Mouse (Mus musculus): ENCODE results near the gene Hemgn.

Gene Hemgn

GRCm38 (mm10) chr4:46411489-46411888 is 1.8 kb downstream of the Hemgn start:
- no peak for DNase-seq

DNA sequence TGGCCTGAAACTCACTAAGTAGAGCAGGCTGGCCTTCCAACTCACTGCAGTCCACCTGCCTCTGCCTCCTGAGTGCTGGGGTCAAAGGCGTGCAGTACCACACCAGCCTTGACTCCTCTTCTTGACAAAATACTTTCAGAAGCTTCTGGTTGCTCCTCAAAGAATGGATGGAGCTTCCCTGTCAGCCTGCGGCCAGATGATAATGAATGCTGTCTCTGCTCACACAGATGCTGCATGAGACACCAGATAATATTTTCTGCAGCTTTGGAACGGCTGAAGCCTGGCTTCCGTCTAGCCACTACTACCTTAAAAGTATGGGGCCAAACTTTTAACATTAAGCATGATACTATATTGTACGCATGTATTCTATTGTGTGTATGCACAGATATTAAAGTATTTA is 2.6 kb downstream of the Hemgn start:
- no peak for DNase-seq

DNA sequence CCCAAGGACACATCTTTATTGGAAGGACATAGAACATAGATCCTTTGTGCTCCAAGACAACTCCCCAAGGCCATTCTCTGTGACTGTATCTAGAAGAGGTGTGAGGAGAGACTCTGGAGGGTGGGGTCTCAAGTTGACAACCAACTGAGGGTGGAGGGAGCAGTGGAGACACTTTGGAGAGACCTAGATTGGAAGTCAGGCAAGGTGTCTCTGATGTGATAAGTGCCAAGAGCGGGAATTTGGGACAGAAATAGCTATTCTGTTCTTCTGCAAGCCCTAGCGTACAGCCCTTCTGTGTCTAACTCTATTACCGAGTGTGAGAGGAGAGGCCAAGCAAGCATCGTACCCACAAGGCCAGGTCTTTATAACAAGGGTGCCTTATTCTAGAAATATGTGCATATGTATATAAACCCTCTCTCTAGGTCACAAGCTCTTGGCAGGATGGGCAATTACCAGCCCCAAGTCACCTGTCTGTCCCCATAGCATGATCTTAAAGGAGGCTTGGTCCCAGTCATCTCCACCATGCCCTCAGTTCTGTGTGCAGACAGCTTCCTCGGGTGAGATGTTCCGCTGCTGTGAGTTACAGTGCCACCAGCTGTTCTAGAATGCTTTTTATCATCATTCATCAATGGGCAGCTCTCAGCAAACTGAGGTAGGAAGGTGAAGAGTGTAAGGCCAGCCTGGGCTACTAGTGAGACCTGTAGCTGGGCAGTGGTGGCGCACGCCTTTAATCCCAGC is 6.2 kb downstream of the Hemgn start:
- DNase-seq, result no peak

- no peak for DNase-seq
Observed at GRCm38 (mm10) chr4:46404042-46404795, 9.1 kb downstream of the Hemgn start.

DNA sequence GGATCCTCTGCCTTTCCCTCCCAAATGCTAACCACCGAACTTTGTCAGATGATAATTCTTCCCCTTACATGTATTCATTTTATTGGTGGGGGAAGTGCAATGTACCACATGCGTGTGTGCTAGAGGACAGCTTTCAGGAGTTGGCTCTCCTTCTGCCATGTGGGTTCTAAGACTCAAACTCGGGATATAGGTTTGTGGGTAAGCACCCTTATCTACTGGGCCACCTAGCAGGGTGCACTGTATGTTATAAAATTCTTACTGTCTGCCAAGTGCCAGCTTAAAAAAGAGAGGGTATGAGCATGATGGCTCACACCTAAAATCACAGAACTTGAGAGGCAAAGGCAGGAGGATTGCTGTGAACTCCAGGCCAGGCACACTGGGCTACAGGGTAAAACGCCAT is 14.5 kb downstream of the Hemgn start:
- no peak for DNase-seq

DNA sequence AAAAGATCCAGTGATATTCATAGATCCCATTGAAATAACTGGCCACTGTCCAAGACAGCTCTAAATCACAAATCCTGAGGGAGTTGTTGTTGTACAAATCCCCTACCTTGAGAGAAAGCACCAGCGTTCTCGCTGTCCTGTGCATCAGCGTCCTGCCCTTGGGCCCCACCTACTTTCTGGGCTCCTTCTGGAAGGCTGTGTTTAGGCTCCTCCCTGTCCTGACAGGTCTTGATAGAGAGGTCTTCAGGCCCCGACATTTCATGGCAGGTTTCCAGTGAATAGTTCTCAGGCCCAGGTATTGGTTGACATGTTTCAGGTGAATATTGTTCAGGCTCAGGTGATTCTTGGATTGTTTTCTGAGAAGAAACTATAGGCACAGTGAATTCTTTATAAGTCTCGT is 17.6 kb downstream of the Hemgn start:
- DNase-seq, result no peak

GRCm38 (mm10) chr4:46394388-46394787 is 18.9 kb downstream of the Hemgn start:
- no peak for DNase-seq

- DNase-seq, result peak; percentile 83
Observed at GRCm38 (mm10) chr4:46390390-46390970, 22.8 kb downstream of the Hemgn start.

DNA sequence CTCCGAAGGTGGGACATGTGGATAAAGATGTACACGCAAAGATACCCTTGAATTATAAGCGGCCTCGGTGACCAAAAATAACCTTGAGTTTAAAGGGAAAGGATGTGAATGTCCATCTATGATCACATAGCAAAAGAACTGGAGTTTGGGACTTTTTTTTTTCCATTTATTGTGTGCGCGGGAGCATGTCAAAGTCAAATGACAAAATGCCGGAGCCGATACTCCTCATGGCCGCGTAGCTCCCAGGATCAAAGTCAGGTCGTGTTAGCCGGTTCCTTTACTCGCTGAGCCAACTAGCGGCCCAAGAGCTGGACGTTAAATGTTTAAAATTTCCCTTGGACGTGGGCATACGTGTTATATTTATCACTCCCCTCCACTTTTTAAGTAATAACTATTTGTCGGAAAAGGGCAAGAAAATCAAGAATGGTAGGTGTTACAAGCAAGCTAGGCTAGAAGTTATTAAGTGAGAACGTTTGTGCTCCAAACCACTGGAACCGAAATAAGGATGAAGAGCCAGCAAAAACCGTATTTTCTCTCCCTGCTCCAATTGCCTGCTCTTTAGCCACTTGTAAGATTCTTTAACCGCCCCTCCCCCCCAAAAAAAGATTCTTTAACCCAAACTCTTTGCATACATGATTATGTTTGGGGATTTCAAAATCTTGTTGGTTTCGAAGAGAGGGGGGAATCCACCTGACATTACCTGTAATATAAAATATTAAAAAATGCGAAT is 23.5 kb downstream of the Hemgn start:
- peak; percentile 57 for DNase-seq

DNA sequence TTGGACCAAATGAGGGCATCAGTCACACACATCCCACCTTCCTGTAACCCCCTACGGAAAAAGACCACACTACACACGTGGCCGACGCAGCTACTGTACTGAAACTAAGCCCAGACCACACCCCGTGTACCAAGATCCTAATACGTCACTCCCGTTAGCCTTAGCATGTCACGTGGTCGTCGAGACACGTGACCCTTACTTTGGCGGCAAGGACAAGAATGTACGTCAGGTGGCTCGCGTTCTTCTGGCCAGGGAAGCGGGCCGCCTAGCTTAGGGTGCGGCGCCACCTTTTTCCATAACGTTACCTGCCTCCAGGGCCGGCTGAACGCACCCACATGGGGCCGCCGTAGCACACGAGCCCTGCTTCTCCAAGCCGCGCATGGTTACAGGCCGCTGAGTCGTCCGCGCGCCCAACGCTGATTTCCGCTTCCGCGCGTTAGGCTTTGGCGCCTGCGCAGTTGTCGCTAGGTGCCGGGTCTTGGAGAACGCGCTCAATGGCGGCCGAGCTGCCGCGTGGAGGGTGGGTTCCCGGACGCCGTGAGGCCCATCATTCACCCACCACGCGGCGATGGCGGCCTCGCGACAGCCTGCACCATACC is 24.2 kb downstream of the Hemgn start, which contains the start of gene Trmo:
TSS of gene Trmo (minus strand) at position 425 of the 599 bp plus-strand sequence.
- DNase-seq, result peak; percentile 97

GRCm38 (mm10) chr4:46388556-46388955 is 24.8 kb downstream of the Hemgn start:
- DNase-seq, result no peak

- DNase-seq, result peak; percentile 89
Observed at GRCm38 (mm10) chr4:46374869-46375368, 38.4 kb downstream of the Hemgn start.

DNA sequence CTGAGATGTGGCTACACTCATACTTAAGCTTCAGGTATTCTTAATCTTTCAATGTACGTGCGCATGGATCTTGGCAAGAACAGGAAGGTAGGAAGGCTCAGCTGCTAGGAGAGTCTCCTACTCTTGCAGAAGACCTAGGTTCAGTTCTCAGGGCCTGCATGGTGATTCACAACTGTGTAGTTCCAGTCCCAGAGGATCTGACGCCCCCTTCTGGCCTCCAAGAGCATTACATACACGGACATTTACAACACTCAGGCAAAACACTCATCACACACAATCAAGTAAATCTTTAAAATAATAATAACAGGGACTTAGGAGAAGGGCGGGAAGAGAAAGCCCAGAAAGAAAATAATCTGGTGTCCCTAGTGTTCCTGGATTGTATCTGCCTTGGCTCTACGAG is 38.9 kb downstream of the Hemgn start:
- DNase-seq, result peak; percentile 26

DNA sequence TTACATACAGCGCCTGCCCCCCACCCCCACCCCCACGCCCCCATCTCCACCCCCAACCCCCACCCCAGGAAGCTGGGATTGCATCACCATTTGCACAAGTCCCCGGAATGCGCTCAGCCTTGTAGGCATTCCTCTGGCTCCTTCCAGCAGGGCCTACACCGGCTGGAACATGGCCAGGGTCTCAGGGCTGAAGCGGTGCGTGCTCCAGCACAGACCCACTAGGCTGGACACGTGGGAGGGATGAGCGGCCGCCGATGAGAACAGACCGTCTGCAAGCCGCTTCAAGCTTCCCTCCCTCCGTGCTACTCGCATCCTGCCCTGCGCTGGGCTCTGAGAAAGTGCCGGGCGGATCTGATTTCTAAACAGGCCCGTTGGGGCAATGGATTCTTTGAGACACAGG is 42.3 kb downstream of the Hemgn start:
- DNase-seq, result peak; percentile 69

GRCm38 (mm10) chr4:46370406-46370805 is 42.9 kb downstream of the Hemgn start:
- no peak for DNase-seq

DNA sequence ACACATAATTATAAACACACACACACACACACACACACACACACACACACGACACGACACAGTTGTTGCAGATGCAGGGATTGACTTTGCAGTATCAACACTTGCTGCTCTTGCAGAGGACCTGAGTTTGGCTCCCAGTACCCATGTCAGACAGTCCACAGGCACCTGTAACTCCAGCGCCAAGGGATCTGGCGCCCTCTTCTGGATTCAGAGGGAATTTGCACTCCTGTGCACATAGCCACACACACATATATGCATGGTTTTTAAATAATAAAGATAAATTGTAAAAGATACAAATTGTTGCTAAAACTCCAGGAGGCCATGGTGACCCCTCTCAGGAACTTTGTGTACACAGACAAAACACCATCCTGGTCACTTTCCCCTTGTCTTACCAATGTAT is 44.2 kb downstream of the Hemgn start:
- no peak for DNase-seq

DNA sequence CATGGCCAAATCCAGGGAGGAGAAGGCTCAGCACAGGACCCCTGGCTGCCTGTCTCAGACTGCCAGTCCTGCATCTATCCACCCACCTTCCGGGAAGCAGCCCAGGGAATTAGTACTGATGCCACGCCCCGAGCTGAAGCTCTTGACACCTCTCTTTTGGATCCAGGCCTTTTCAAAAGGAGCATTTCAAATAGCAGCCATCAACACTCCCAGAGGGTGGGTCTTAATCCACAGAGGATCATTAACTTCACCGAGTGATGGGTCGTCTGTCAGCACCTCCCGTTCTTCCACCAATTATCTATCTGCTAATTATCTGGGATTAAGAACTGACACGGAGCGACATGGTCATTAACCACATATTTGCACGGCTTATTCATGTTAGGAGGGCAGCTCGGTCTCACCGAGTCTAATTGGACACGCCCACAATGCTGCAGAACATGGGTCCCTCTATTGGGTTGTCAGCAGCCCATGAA is 45.8 kb downstream of the Hemgn start:
- no peak for DNase-seq

DNA sequence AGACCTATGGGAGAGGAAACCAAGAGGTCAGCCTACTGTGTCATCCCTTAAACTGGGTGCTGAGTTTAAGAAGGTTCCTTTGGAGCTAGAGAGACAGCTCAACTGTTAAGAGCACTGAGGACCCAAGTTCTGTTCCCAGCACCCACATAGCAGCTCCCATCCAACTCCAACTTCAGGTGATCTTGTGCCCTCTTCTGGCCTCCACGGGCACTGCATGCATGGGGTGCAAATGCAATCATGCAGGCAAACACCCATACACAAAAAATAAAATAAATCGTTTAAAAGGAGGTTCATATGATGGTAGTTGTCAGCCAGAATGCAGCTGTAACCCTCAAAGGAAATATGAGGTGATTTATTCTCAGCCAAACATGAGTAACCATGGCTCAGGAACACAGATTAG is 48.9 kb downstream of the Hemgn start:
- DNase-seq, result no peak

GRCm38 (mm10) chr4:46361258-46361657 is 52.0 kb downstream of the Hemgn start:
- DNase-seq, result no peak

GRCm38 (mm10) chr4:46359539-46360253 is 53.6 kb downstream of the Hemgn start:
- no peak for DNase-seq

GRCm38 (mm10) chr4:46356351-46357133 is 56.8 kb downstream of the Hemgn start:
- DNase-seq, result peak; percentile 37
